Mouse (Mus musculus): Measurements from ENCODE around the gene Atad3a.

The Atad3a gene

DNA sequence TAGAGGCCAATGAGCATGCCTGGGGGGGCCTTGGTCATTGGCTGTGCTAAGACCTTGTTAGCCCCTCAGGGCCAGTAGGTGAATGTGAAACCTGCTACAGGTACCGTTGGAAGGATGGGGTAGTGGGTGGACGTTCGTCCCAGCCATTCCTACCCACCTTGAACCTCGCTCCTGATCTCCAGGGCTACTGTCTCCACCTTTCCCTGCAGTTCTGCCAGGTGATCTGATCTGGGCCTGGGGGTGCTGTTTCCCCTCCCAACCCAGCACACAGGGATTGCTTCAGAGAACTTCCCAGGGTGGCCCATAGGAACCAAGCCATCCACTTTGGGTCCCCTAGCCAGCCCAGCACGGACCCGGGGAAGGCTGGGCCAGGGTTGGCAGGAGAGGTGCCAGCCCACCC, 21.7 kb downstream of the Atad3a start:
- no peak for DNase-seq (ENCODE audit: low read depth, low spot score)

DNA sequence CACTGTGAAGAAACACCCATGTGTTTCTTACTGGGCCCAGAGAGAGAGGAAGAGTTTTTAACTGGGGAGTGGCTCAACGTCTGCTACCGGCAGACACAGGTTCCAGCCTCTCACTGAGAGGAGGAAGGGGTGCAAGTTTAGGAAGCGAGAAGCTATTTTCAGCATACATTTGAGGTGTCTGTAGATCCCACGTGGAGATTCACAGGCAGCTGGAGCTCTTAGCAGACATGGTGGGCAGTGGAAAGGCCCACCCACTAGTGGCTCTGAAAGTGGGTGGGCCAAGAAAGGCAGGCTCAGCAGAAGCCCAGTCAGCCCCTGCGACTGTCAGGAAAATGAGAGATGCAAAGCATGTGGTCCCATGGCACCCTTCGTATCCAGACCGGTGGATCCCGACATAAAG, 22.6 kb downstream of the Atad3a start:
- no peak for DNase-seq (ENCODE audit: low read depth, low spot score)

GRCm38 (mm10) chr4:155736421-155736820, 24.5 kb downstream of the Atad3a start:
- no peak for DNase-seq (ENCODE audit: low read depth, low spot score)

GRCm38 (mm10) chr4:155735788-155736187, 25.1 kb downstream of the Atad3a start:
- peak; percentile 57 for DNase-seq (ENCODE audit: low read depth, low spot score)

- peak; percentile 32 for DNase-seq (ENCODE audit: low read depth, low spot score)
These were observed 25.8 kb downstream of the Atad3a start for GRCm38 (mm10) chr4:155734951-155735702.

DNA sequence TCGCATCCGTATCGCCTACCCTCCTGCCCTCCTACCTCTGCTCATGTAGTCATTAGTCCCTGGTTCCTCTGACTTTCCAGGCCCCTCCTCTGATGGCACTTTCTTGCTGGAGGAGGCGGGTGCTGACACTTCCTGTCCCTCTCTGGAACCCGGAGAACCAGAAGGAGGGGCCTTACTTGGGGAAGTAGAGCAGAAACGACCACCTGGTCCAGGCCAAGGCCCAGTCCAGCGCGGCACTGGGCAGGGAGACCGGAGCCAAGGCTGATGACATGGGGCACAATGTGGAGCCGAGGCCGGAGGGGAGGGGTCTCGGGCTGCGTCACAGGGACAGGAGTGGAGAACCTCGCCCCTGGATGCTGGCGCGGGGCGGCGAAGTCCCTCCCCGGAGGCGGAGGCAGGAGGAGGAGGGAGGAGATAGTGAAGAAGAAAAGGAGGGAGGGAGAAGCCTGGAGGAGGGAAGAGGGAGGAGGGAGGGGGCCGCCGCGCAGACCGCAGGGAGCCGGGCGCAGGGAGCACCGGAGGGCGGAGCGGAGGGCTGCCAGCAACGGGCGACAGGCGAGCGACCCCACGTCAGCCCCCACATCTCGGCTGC, 26.4 kb downstream of the Atad3a start, which contains the start of gene Tmem240:
TSS of gene Tmem240 (plus strand) at position 451 of the 592 bp plus-strand sequence.
- peak; percentile 96 for DNase-seq (ENCODE audit: low read depth, low spot score)

GRCm38 (mm10) chr4:155733267-155733666, 27.6 kb downstream of the Atad3a start:
- no peak for DNase-seq (ENCODE audit: low read depth, low spot score)

- DNase-seq (ENCODE audit: low read depth, low spot score), result no peak
These were observed 32.9 kb downstream of the Atad3a start for GRCm38 (mm10) chr4:155727993-155728392.

DNA sequence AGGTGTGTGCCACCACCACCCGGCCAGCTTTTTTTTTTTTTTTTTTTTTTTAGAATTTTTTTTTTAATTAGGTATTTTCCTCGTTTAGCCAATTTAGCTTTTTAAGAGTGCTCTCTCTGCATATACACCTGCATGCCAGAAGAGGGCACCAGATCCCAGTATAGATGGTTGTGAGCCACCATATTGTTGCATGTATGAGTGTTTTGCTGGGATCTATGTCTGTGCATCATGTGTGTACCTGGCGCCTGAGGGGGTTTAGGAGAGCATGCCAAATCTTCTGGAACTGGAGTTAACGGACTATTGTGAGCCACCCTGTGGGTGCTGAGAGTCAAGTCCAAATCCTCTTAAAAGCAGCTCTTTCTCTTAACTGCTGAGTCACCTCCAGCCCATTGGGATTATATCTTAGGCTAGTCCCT, 39.2 kb downstream of the Atad3a start:
- peak; percentile 64 for DNase-seq (ENCODE audit: low read depth, low spot score)

DNA sequence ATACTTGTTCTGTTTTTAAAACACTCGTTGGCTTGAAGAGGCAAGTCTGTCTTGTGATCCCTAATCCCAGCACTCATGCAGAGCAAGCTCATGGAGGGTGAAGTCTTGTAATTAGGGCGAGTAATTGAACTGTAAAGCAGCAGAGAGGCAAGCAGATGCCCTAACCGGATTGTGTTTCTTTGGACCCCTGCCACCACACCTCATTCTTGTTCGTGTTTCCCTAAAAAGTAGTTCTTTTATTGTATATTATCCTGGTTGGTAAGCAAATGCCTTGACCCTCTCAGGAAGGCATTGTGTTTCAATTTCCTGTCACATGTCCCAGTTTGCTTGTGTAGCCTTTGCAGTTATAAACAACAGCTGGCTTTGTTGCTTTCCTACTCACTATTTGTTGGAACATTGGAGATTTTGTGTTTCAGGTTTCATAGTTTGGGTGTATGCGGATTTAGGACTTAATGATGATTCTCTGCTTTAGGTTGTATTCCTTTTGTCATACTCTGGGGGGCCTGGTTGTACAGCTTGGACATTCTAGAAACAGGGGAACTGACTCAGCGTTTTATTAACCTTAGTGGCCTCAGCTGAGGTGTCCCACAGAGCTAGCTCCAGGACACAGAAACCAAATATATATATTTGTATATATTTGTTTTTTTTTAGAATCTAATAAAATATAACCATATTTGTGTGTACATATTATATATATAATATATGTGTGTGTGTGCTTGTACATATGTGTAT, 50.2 kb downstream of the Atad3a start:
- DNase-seq (ENCODE audit: low read depth, low spot score), result no peak

DNA sequence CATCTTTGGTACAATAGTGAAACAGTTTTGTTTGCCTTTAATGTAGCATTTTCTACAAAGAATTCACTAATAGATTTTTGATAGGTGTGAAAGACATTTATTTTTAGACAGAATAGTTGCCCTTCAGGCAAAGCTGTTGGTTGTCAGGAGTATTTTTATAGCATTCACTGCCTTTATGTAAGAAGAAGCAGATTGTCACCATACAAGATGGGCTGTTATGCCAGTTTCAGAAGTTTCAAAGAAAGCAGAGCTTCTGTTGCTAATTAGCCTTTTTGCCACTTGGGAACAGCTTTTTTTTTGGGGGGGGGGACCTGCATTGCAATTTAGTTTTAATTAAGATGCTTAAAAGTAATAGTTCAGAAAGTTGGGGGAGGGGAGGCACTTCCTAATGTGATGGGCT, 51.9 kb downstream of the Atad3a start:
- DNase-seq (ENCODE audit: low read depth, low spot score), result no peak

DNA sequence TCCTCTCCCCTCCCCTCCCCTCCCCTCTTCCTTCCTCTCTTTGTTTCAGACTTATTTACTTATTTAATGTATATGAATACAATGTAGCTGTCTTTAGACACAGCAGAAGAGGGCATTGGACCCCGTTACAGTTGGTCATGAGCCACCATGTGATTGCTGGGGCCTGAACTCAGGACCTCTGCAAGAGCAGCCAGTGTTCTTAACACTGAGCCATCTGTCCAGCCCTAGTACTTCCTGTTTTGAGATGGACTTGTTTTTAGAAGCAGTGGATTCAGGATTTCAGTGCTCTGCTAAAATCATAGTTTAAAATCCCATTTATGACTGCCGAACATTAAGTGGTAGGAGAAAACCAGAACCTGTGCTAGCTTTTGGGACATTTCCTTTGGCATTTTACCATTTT, 52.3 kb downstream of the Atad3a start:
- DNase-seq (ENCODE audit: low read depth, low spot score), result no peak

- peak; percentile 61 for DNase-seq (ENCODE audit: low read depth, low spot score)
These were observed 55.3 kb downstream of the Atad3a start for GRCm38 (mm10) chr4:155705592-155705929.

DNA sequence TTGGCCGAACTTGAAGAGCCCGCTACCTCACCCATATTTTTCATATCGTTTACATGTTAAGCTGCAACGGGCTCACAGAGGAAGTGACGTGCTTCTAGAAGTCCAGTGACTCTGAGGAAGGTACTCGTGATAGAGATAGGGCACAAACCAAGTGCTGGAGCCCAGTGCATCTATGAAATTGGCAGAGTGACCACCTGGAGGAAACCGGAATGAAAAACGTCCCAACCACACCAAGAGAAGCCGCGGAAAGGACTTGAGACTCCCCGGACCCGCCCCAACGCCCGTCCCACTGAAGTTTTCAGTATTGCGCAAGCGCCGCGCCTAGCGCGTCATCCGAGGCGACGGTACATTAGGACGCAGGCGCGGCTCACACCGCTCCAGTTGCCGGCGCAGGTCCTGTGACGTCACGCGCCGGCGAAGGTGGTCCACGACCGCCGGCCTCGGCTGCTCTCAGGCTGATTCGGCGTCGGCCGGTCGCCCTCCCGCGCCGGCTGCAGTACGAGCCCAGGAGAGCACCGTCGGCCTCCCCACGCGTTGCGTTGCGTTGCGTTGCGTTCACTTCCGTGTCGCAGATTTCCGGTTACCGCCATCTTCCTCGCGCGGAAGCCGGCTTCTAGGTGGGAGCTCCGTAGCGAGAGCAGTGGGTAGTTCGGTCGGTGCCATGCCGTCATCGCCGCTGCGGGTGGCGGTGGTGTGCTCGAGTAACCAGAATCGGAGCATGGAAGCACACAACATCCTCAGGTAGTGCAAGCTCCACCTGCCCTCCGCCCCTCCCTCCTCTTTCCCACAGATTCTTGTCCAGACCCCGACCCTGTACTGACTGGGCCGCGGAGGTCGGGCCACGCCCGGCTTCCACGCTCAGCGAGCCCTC, 55.9 kb downstream of the Atad3a start, which contains the start of gene Ssu72:
TSS of gene Ssu72 (plus strand) at position 80 of the 871 bp plus-strand sequence.
- peak; percentile 99 for DNase-seq (ENCODE audit: low read depth, low spot score)

DNA sequence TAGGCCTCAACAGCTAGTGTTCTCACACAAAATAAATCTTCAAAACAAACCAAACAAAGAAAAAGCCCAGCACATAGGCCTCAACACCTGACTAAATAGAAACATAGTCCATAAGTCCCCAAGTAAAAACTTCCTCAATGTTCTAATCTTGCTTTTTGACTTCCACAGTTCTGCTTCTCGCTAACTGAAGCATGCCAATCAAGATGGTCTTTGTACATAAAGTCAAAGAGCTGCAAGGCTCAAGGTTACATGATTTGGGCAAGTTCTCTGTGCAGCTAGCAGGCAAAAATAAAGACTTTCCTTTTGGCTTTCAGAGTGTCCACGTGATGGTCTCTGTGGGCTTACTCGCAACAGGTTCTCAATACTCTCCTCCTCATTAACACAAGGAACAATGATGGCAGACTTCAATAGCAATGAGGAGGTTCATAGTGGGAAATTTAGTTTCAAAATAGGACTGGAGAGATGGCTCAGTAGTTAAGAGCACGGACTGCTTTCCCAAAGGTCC, 57.4 kb downstream of the Atad3a start:
- DNase-seq (ENCODE audit: low read depth, low spot score), result no peak

DNA sequence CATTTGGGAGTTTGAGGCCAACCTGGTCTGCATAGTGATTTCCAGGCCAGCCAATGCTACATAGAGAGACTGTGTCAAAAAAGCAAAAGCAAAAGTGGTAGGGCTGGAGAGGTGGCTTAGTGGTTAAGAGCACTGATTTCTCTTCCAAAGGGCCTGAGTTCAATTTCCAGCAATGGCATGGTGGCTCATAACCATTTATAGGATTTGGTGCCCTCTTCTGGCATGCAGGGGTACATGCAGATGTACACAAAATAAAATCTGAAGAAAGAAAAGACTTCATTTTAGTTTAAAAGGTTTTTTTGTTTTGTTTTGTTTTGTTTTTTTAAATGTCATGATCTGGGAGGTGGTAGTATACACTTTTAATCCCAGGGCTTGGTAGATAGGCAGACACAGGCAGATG, 60.5 kb downstream of the Atad3a start:
- peak; percentile 64 for DNase-seq (ENCODE audit: low read depth, low spot score)

DNA sequence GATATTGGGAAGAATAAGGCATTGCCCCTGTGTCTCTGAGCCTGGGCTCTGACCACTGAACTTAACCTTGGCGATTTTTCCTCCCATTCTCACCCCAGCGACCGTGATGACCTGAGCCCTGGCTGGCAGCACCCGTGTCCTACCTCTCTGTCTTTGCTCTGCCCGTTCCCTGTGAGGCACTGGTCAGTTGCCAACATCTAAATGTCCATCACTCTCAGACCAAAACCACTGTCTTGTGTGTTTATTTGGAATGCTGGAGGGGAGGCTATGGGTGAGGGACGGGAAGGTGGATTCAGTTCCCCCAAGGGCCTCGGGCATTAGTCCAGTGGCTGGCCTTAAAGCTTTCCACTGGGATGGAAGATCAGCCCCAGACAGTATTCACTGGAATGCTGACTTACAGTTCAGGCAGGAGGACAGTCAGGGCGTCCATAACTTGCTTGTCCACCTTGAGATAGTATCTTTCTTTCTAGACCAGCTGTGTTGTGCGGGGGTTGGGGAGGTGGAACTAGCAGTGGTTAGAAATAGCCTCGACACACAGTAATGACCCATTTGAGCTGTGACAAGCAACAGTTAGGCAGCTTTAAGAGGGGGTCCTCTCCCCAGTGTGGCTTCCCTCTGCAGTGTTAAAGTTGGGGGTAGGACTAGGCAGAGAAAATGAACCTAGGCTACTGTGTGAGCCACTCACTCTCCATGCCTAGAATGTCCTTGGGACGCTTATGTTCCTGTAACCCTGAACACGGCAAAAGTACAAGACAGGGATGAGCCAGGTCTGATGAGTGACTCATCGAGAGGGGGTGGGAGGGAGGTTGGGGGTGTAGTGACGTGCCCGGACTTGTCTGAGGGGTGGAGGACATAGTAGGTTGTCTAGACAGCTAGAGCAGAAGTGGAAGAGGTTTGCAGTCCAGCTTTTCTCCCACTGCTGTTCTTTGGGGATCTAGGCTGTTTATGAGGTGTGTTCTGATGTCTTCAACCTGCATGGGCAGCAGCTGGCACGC, 64.3 kb downstream of the Atad3a start:
- DNase-seq (ENCODE audit: low read depth, low spot score), result peak; percentile 86

DNA sequence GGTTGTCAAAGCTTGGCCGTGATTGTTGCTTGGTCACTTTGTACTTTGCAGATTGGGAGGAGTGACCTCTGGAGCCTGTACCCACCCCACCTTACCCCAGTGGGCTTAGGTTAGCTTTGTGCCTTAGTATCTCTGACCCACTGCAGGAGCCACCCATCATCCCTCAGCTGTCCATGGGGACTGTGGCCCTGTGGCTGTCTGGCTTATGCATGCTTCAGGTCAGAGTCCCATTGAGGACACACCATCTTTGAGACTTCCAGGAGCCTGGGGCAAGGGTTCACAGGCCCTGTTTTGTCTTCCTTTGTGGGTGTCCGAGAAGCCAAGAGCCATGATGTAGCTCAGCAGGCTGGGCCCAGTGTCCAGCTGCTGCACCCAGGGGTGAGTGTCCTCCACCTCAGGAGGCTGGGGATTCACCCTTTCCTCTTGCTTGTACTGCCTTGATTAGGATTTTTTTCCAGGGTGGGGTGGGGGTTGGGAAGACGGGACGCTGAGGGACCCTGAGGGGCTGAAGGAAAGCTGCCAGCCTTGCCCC, 65.3 kb downstream of the Atad3a start:
- no peak for DNase-seq (ENCODE audit: low read depth, low spot score)

DNA sequence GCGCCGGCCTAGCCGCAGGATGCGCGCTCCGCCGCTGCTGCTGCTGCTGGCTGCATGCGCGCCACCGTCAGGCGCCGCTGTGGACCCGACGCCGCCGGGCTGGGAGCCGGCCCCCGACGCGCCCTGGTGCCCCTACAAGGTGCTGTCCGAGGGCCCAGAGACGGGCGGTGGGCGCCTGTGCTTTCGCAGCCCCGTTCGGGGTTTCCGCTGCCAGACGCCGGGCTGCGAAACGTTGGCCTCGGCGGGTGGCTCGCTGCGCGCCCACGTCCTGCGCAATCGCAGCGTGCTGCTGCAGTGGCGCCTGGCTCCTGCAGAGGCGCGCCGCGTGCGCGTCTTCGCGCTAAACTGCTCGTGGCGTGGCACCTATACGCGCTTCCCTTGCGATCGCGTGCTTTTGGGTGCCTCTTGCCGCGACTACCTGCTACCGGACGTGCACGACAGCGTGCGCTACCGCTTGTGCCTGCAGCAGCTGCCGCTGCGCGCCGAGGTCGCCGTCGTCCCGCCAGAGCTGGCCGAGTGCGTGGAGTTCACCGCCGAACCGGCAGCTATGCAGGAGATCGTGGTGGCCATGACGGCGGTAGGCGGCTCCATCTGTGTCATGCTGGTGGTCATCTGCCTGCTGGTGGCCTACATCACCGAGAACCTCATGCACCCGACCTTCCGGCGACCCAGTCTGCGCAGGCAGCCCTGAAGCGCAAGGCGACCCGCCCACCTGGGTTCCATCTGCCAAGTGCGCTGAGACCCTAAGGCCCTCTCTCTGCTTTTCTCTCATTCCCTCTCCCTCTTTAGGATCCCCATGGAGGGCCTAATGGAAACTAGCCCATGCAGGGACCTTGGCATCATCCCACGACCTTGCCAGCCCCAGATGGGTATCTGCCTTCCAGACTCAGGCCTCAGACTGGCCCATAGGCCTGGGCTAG, 66.2 kb downstream of the Atad3a start:
- peak; percentile 89 for DNase-seq (ENCODE audit: low read depth, low spot score)

All from ZHBTc4 (cell line).